Mouse (Mus musculus) erythroblast, adult 5-6 weeks (primary cell): Measurements from ENCODE around the gene Golph3l. TPM values are rescaled to one million over a fixed set of nuclear protein-coding genes. Genes with fewer than 3 reads are reported as not detected.

ENCODE experiments used
- ATAC-seq: replicated peaks from 2 replicates; pipeline ENCODE4 v1.8.0; 2016; ENCODE audit warnings: moderate number of reproducible peaks, mild to moderate bottlenecking, moderate TSS enrichment, inconsistent platforms; ENCODE audit not compliant: poor library complexity, low FRiP score, severe bottlenecking
- total RNA-seq, 2 experiments: library from RNA; stranded (forward) in 1 of 2; stranded (reverse) in 1 of 2; fragments of 150-400 nt in 1 of 2; fragments of 200-764, 138-1000 nt in 1 of 2; gene quantifications; 2 replicates each; pipeline versions ENCODE4 v1.2.3 to v1.2.4; 2015 to 2017; ENCODE audit warnings: low replicate concordance in 2 of 2

Golph3l gene
- total RNA-seq, 2 experiments from 2014 or later, result 73.8 to 116 TPM

GRCm38 (mm10) chr3:95667521-95667920 lies 78.8 kb downstream of the Golph3l start:
- ATAC-seq, result no peak

DNA sequence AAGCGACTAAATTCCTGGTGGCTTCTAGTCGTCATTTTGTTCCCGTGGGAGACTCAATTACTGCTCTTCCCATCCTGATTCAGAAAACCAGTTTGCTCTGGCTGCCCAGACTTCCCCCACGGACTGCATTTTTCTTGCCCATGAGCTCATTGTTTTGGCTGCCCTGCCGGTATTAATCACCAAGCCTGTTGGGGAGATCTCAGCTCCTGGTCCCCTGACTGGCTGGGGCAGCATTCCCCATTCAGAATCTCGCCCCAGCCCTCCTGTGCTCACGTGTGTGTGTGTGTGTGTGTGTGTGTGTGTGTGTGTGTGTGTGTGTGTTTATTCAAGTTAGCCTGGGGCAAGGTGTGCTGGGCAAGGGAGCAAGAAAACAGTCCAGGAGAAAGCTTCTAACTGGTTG lies 79.3 kb downstream of the Golph3l start:
- ATAC-seq, result no peak

Other genes with a start within 250 kb of the Golph3l start
- gene Setdb1, start 231.7 kb upstream of the Golph3l start, total RNA-seq (2015; ENCODE audit: low replicate concordance), result 6.1 and 20.6 TPM in 2 replicates
- gene Setdb1, start 231.7 kb upstream of the Golph3l start, total RNA-seq (2017; ENCODE audit: low replicate concordance), result 6.6 and 7.5 TPM in 2 replicates
- gene 4930558C23Rik, start 186.1 kb upstream of the Golph3l start, total RNA-seq (2015; ENCODE audit: low replicate concordance), result not detected in 2 replicates
- not detected in 2 replicates for gene 4930558C23Rik, start 186.1 kb upstream of the Golph3l start, total RNA-seq (2017; ENCODE audit: low replicate concordance)
- gene Arnt, start 154.5 kb upstream of the Golph3l start, total RNA-seq (2015; ENCODE audit: low replicate concordance), result 35.9 and 43.1 TPM in 2 replicates
- gene Arnt, start 154.5 kb upstream of the Golph3l start, total RNA-seq (2017; ENCODE audit: low replicate concordance), result 36.0 and 53.4 TPM in 2 replicates
- gene Ctsk, start 89.7 kb upstream of the Golph3l start, total RNA-seq (2015; ENCODE audit: low replicate concordance), result 5.2 TPM in 1 of 2 replicates, not detected in the other
- 1.0 TPM in 1 of 2 replicates, not detected in the other for gene Ctsk, start 89.7 kb upstream of the Golph3l start, total RNA-seq (2017; ENCODE audit: low replicate concordance)
- 96.5 and 125 TPM in 2 replicates for gene Ctss, start 62.1 kb upstream of the Golph3l start, total RNA-seq (2015; ENCODE audit: low replicate concordance)
- 142 and 143 TPM in 2 replicates for gene Ctss, start 62.1 kb upstream of the Golph3l start, total RNA-seq (2017; ENCODE audit: low replicate concordance)
- gene Hormad1, start 29.3 kb upstream of the Golph3l start, total RNA-seq (2015; ENCODE audit: low replicate concordance), result not detected in 2 replicates
- gene Hormad1, start 29.3 kb upstream of the Golph3l start, total RNA-seq (2017; ENCODE audit: low replicate concordance), result not detected in 2 replicates
- 30.9 and 34.1 TPM in 2 replicates for gene Ensa, start 36.1 kb downstream of the Golph3l start, total RNA-seq (2015; ENCODE audit: low replicate concordance)
- 52.8 and 58.1 TPM in 2 replicates for gene Ensa, start 36.1 kb downstream of the Golph3l start, total RNA-seq (2017; ENCODE audit: low replicate concordance)
- 83.2 and 113 TPM in 2 replicates for gene Mcl1, start 69.9 kb downstream of the Golph3l start, total RNA-seq (2015; ENCODE audit: low replicate concordance)
- gene Mcl1, start 69.9 kb downstream of the Golph3l start, total RNA-seq (2017; ENCODE audit: low replicate concordance), result 70.6 and 76.3 TPM in 2 replicates
- not detected in 2 replicates for gene Adamtsl4, start 99.0 kb downstream of the Golph3l start, total RNA-seq (2015; ENCODE audit: low replicate concordance)
- not detected in 2 replicates for gene Adamtsl4, start 99.0 kb downstream of the Golph3l start, total RNA-seq (2017; ENCODE audit: low replicate concordance)
- gene Ecm1, start 150.6 kb downstream of the Golph3l start, total RNA-seq (2015; ENCODE audit: low replicate concordance), result not detected in 2 replicates
- 0.42 and 1.1 TPM in 2 replicates for gene Ecm1, start 150.6 kb downstream of the Golph3l start, total RNA-seq (2017; ENCODE audit: low replicate concordance)
- gene Tars2, start 171.3 kb downstream of the Golph3l start, total RNA-seq (2015; ENCODE audit: low replicate concordance), result 3.7 and 15.3 TPM in 2 replicates
- gene Tars2, start 171.3 kb downstream of the Golph3l start, total RNA-seq (2017; ENCODE audit: low replicate concordance), result 3.1 and 7.2 TPM in 2 replicates
- gene Rprd2, start 229.9 kb downstream of the Golph3l start, total RNA-seq (2015; ENCODE audit: low replicate concordance), result 26.7 and 30.7 TPM in 2 replicates
- gene Rprd2, start 229.9 kb downstream of the Golph3l start, total RNA-seq (2017; ENCODE audit: low replicate concordance), result 12.4 and 14.9 TPM in 2 replicates